Mouse (Mus musculus): Measurements from ENCODE around the gene Lyzl4.

DNA sequence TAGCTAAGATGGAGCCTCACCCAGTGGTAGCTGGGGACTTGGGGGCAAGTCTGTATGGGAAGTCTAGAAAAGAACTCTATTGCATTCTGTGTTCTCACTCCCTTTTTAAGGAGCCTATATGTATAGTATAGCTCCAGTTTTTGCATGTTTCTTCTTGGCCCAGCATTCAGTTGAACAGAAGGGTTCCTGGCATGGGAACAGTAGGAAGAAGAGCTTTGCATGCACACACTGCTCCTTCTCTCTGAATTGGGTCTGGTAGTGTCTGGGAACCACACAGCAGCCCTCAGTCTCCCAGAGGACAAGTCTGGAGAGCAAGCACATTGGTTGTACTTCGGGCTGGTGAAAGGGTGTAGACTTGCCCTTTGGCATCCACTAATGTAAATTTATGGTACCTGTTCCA, 11.3 kb downstream of the Lyzl4 start:
- no peak for TF ChIP-seq GATA1 (IDR thresholded peaks at IDR 0.05; ENCODE audit: borderline replicate concordance, low read length)
- no peak for TF ChIP-seq FLI1 (IDR thresholded peaks at IDR 0.05; ENCODE audit: low read length)
